Mouse (Mus musculus) thymus, adult 18-20 months (tissue): ENCODE data around the gene Ell.
"Not testable (repeated sequence)": the region's sequence is repeated elsewhere in the genome, so short reads cannot be mapped to it uniquely, and the experiment has no call there.

Source experiments
- DNase-seq, 2 experiments: peaks; one replicate each; pipeline ENCODE4 v3.0.0; 2022; ENCODE audit warnings: mixed read lengths in 2 of 2

The Ell gene

GRCm38 (mm10) chr8:70570360-70570759 lies 31.1 kb downstream of the Ell start:
- DNase-seq, result no peak

GRCm38 (mm10) chr8:70570990-70571389 lies 31.7 kb downstream of the Ell start:
- DNase-seq, result no peak

GRCm38 (mm10) chr8:70574302-70574701 lies 35.0 kb downstream of the Ell start:
- DNase-seq, result no peak

- no peak for DNase-seq
These were observed 35.7 kb downstream of the Ell start for GRCm38 (mm10) chr8:70574915-70575314.

GRCm38 (mm10) chr8:70577207-70577606 lies 38.0 kb downstream of the Ell start:
- no peak for DNase-seq

- DNase-seq, result no peak
These were observed 44.5 kb downstream of the Ell start for GRCm38 (mm10) chr8:70583476-70584387.

GRCm38 (mm10) chr8:70584606-70585257 lies 45.5 kb downstream of the Ell start:
- no peak for DNase-seq

GRCm38 (mm10) chr8:70585258-70585652 lies 46.0 kb downstream of the Ell start:
- DNase-seq, result no peak

- not testable (repeated sequence) for DNase-seq
These were observed 48.7 kb downstream of the Ell start for GRCm38 (mm10) chr8:70587955-70588354.

- no peak for DNase-seq
These were observed 52.3 kb downstream of the Ell start for GRCm38 (mm10) chr8:70591569-70591968.

GRCm38 (mm10) chr8:70593173-70593572 lies 53.9 kb downstream of the Ell start:
- no peak for DNase-seq

GRCm38 (mm10) chr8:70593961-70594609 lies 54.8 kb downstream of the Ell start, which contains the start of gene Isyna1:
Isyna1 (plus strand) TSS chr8:70594373.
- peak; percentile 85 to 91 for DNase-seq

GRCm38 (mm10) chr8:70594621-70595564 lies 55.6 kb downstream of the Ell start:
- peak; percentile 34 to 50 for DNase-seq

GRCm38 (mm10) chr8:70595811-70596210 lies 56.6 kb downstream of the Ell start:
- no peak for DNase-seq

- DNase-seq, result no peak
These were observed 57.0 kb downstream of the Ell start for GRCm38 (mm10) chr8:70596216-70596615.

GRCm38 (mm10) chr8:70596775-70597416 lies 57.6 kb downstream of the Ell start:
- DNase-seq, result no peak

GRCm38 (mm10) chr8:70597417-70598272 lies 58.4 kb downstream of the Ell start:
- DNase-seq, result no peak

- DNase-seq, result no peak
These were observed 59.0 kb downstream of the Ell start for GRCm38 (mm10) chr8:70598283-70598682.

- no peak for DNase-seq
These were observed 59.5 kb downstream of the Ell start for GRCm38 (mm10) chr8:70598722-70599121.

- no peak for DNase-seq
These were observed 60.4 kb downstream of the Ell start for GRCm38 (mm10) chr8:70599507-70600290.
